Mouse (Mus musculus): ENCODE data around the gene Katnb1. TPM values are rescaled to one million over a fixed set of nuclear protein-coding genes. Genes with fewer than 3 reads are reported as not detected.

Gene Katnb1
- polyA plus RNA-seq, 1 experiment from 2014 or later, result 49.8 TPM

GRCm38 (mm10) chr8:95142985-95143804 lies 62.2 kb downstream of the Katnb1 start:
- H3K36me3 ChIP-seq (replicated peaks), result no peaks in the 10 kb centered on the region
- H3K27ac ChIP-seq, result peak overlapping the region; percentile 78
- peak overlapping the region; percentile 91; the same call in 1 of the 2 replicates for H3K9ac ChIP-seq
- 10% methylated on average over 17 of the region's 17 CpGs for WGBS
- H3K9me3 ChIP-seq, result no peaks in the 10 kb centered on the region
- peak overlapping the region; percentile 82 for H3K4me3 ChIP-seq
- peak; percentile 46 for ATAC-seq (replicated peaks)
- 0 out of 2 replicates have a peak, but pooled peaks cover 16% of the 10 kb centered on the region for H3K27me3 ChIP-seq (replicated peaks)
- peak overlapping the region; percentile 95 for H3K4me2 ChIP-seq
- H3K4me1 ChIP-seq, result peaks cover 37% of the 10 kb centered on the region

GRCm38 (mm10) chr8:95143805-95144630 lies 63.0 kb downstream of the Katnb1 start:
- no peaks in the 10 kb centered on the region for H3K9me3 ChIP-seq
- H3K36me3 ChIP-seq (replicated peaks), result no peaks in the 10 kb centered on the region
- 0 out of 2 replicates have a peak, but pooled peaks cover 12% of the 10 kb centered on the region for H3K27me3 ChIP-seq (replicated peaks)
- 59% methylated on average over 6 of the region's 6 CpGs for WGBS
- H3K4me1 ChIP-seq, result peaks cover 30% of the 10 kb centered on the region
- H3K4me2 ChIP-seq, result no peak overlapping the region
- no peak overlapping the region for H3K4me3 ChIP-seq
- H3K9ac ChIP-seq, result no peak overlapping the region
- no peak for ATAC-seq (replicated peaks)
- 0 out of 2 replicates have a peak overlapping the region, but pooled peaks have one; percentile 7 for H3K27ac ChIP-seq

- H3K9me3 ChIP-seq, result no peaks in the 10 kb centered on the region
Measured at GRCm38 (mm10) chr8:95144631-95145015, 63.6 kb downstream of the Katnb1 start.

GRCm38 (mm10) chr8:95146044-95146745 lies 65.2 kb downstream of the Katnb1 start:
- H3K4me1 ChIP-seq, result peaks cover 20% of the 10 kb centered on the region
- H3K27me3 ChIP-seq (replicated peaks), result no peaks in the 10 kb centered on the region
- no peak for ATAC-seq (replicated peaks)
- H3K9ac ChIP-seq, result no peak overlapping the region
- no peak overlapping the region for H3K27ac ChIP-seq
- no peaks in the 10 kb centered on the region for H3K36me3 ChIP-seq (replicated peaks)
- WGBS, result 85% methylated on average over 2 of the region's 2 CpGs
- no peak overlapping the region for H3K4me2 ChIP-seq
- H3K4me3 ChIP-seq, result no peak overlapping the region
- no peaks in the 10 kb centered on the region for H3K9me3 ChIP-seq

More at GRCm38 (mm10) chr8:95144631-95145015, 63.6 kb downstream of the Katnb1 start:
- Histone ChIP-seq H3K9ac (no peak overlapping the region), H3K4me1 (peaks cover 30% of the 10 kb centered on the region), H3K27ac (no peak overlapping the region), H3K36me3 (replicated peaks) (no peaks in the 10 kb centered on the region), H3K4me2 (no peak overlapping the region), H3K27me3 (replicated peaks) (0 out of 2 replicates have a peak, but pooled peaks cover 12% of the 10 kb centered on the region), H3K4me3 (no peak overlapping the region)
- WGBS, result 43% methylated on average over 2 of the region's 2 CpGs
- ATAC-seq (replicated peaks), result no peak

GRCm38 (mm10) chr8:95146846-95147245 lies 65.9 kb downstream of the Katnb1 start:
- Histone ChIP-seq H3K9ac (no peak overlapping the region), H3K27me3 (replicated peaks) (no peaks in the 10 kb centered on the region), H3K4me3 (no peak overlapping the region), H3K9me3 (no peaks in the 10 kb centered on the region), H3K4me2 (no peak overlapping the region), H3K36me3 (replicated peaks) (no peaks in the 10 kb centered on the region), H3K4me1 (peaks cover 13% of the 10 kb centered on the region), H3K27ac (no peak overlapping the region)
- WGBS, result 94% methylated on average over 5 of the region's 5 CpGs
- no peak for ATAC-seq (replicated peaks)

GRCm38 (mm10) chr8:95149426-95149825 lies 68.4 kb downstream of the Katnb1 start:
- 63% methylated on average over 10 of the region's 10 CpGs for WGBS
- Histone ChIP-seq H3K27me3 (replicated peaks) (no peaks in the 10 kb centered on the region), H3K9ac (no peak overlapping the region), H3K9me3 (no peaks in the 10 kb centered on the region), H3K4me3 (no peak overlapping the region), H3K4me1 (no peaks in the 10 kb centered on the region), H3K36me3 (replicated peaks) (no peaks in the 10 kb centered on the region), H3K27ac (no peak overlapping the region), H3K4me2 (no peak overlapping the region)
- ATAC-seq (replicated peaks), result no peak

- no peak for ATAC-seq (replicated peaks)
- Histone ChIP-seq H3K36me3 (replicated peaks) (no peaks in the 10 kb centered on the region), H3K9me3 (no peaks in the 10 kb centered on the region), H3K4me3 (no peak overlapping the region), H3K4me2 (no peak overlapping the region), H3K9ac (no peak overlapping the region), H3K4me1 (no peaks in the 10 kb centered on the region), H3K27me3 (replicated peaks) (no peaks in the 10 kb centered on the region), H3K27ac (no peak overlapping the region)
- 91% methylated on average over 3 of the region's 3 CpGs for WGBS
Measured at GRCm38 (mm10) chr8:95150608-95151007, 69.6 kb downstream of the Katnb1 start.

Other genes starting within 250 kb of the Katnb1 start
- gene Coq9, start 242.9 kb upstream of the Katnb1 start, polyA plus RNA-seq (2015; fragmentation: Nextera tagmentation; extraction: Ambion mirVana), result 56.8 and 58.3 TPM in 2 replicates
- gene Ciapin1, start 242.8 kb upstream of the Katnb1 start, polyA plus RNA-seq (2015; fragmentation: Nextera tagmentation; extraction: Ambion mirVana), result 211 and 217 TPM in 2 replicates
- gene Polr2c, start 223.7 kb upstream of the Katnb1 start, polyA plus RNA-seq (2015; fragmentation: Nextera tagmentation; extraction: Ambion mirVana), result 117 and 122 TPM in 2 replicates
- gene Dok4, start 204.9 kb upstream of the Katnb1 start, polyA plus RNA-seq (2015; fragmentation: Nextera tagmentation; extraction: Ambion mirVana), result 92.9 and 99.7 TPM in 2 replicates
- gene Ccdc102a, start 163.1 kb upstream of the Katnb1 start, polyA plus RNA-seq (2015; fragmentation: Nextera tagmentation; extraction: Ambion mirVana), result 4.9 and 6.0 TPM in 2 replicates
- gene Adgrg5, start 157.5 kb upstream of the Katnb1 start, polyA plus RNA-seq (2015; fragmentation: Nextera tagmentation; extraction: Ambion mirVana), result 0.05 TPM in 1 of 2 replicates, not detected in the other
- gene Adgrg1, start 106.4 kb upstream of the Katnb1 start, polyA plus RNA-seq (2015; fragmentation: Nextera tagmentation; extraction: Ambion mirVana), result 147 and 156 TPM in 2 replicates
- 0.88 and 1.3 TPM in 2 replicates for gene Adgrg3, start 63.5 kb upstream of the Katnb1 start, polyA plus RNA-seq (2015; fragmentation: Nextera tagmentation; extraction: Ambion mirVana)
- gene Drc7, start 26.1 kb upstream of the Katnb1 start, polyA plus RNA-seq (2015; fragmentation: Nextera tagmentation; extraction: Ambion mirVana), result 1.5 and 1.9 TPM in 2 replicates
- gene Kifc3, start 121.6 kb downstream of the Katnb1 start, polyA plus RNA-seq (2015; fragmentation: Nextera tagmentation; extraction: Ambion mirVana), result 29.8 and 33.9 TPM in 2 replicates
- gene Cngb1, start 225.4 kb downstream of the Katnb1 start, polyA plus RNA-seq (2015; fragmentation: Nextera tagmentation; extraction: Ambion mirVana), result 0.57 and 0.58 TPM in 2 replicates
- 1.8 and 2.2 TPM in 2 replicates for gene Tepp, start 229.4 kb downstream of the Katnb1 start, polyA plus RNA-seq (2015; fragmentation: Nextera tagmentation; extraction: Ambion mirVana)